Mouse (Mus musculus): ENCODE results near the gene Wwox. TPM values are rescaled to one million over a fixed set of nuclear protein-coding genes. Genes with fewer than 3 reads are reported as not detected.

Wwox gene
- polyA plus RNA-seq, 1 experiment from 2014 or later, result 14.0 TPM

GRCm38 (mm10) chr8:115199204-115199603 lies 759.7 kb downstream of the Wwox start:
- H3K4me2 ChIP-seq (replicated peaks), result 0 out of 2 replicates have a peak overlapping the region, but pooled peaks have one; percentile 2
- WGBS, result 9% methylated on average over 4 of the region's 4 CpGs

GRCm38 (mm10) chr8:115199616-115200150 lies 760.2 kb downstream of the Wwox start:
- no peak overlapping the region for H3K9ac ChIP-seq (replicated peaks)
- WGBS, result 17% methylated on average over 14 of the region's 14 CpGs

More at GRCm38 (mm10) chr8:115199204-115199603, 759.7 kb downstream of the Wwox start:
- H3K4me1 ChIP-seq, result peaks cover 19% of the 10 kb centered on the region
- no peak for ATAC-seq (ENCODE audit: low FRiP score, low read depth)
- no peak overlapping the region for H3K9ac ChIP-seq (replicated peaks)
- H3K36me3 ChIP-seq, result no peaks in the 10 kb centered on the region
- H3K9me3 ChIP-seq, result no peaks in the 10 kb centered on the region
- H3K27ac ChIP-seq (replicated peaks), result no peak overlapping the region
- peaks cover 28% of the 10 kb centered on the region for H3K27me3 ChIP-seq
- H3K4me3 ChIP-seq, result no peak overlapping the region

DNA sequence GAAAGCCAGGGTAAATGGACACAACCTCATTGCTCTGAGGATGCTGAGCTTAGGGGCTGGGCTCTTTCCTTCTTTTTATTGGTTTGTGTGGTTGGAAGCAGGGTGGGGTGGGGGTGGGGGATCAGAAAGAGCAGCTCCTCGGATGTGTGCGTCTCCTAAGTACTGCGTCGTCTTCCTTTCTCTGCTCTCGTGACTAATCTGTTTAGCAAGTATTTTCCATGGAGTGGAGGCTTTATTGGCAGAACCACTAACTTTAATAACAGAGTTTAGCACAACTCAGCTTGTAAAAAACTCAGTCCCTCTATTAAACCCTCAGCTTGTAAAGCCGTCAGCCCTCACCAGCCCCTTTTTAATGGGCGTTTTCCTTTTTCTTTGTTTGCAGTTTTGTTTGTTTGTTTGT lies 762.3 kb downstream of the Wwox start:
- Histone ChIP-seq H3K27me3 (peaks cover 28% of the 10 kb centered on the region), H3K4me3 (no peak overlapping the region), H3K4me2 (replicated peaks) (no peak overlapping the region), H3K36me3 (no peaks in the 10 kb centered on the region), H3K9ac (replicated peaks) (no peak overlapping the region), H3K4me1 (peaks cover 19% of the 10 kb centered on the region), H3K27ac (replicated peaks) (no peak overlapping the region), H3K9me3 (no peaks in the 10 kb centered on the region)
- WGBS, result 27% methylated on average over 7 of the region's 7 CpGs
- ATAC-seq (ENCODE audit: low FRiP score, low read depth), result 0 out of 2 replicates have a peak, but pooled peaks have one; percentile 9

More at GRCm38 (mm10) chr8:115199616-115200150, 760.2 kb downstream of the Wwox start:
- Histone ChIP-seq H3K9me3 (no peaks in the 10 kb centered on the region), H3K4me3 (no peak overlapping the region), H3K4me1 (peaks cover 19% of the 10 kb centered on the region), H3K36me3 (no peaks in the 10 kb centered on the region), H3K27me3 (peaks cover 28% of the 10 kb centered on the region), H3K27ac (replicated peaks) (no peak overlapping the region), H3K4me2 (replicated peaks) (0 out of 2 replicates have a peak overlapping the region, but pooled peaks have one; percentile 2)
- no peak for ATAC-seq (ENCODE audit: low FRiP score, low read depth)

- ATAC-seq (ENCODE audit: low FRiP score, low read depth), result no peak
- Histone ChIP-seq H3K9me3 (no peaks in the 10 kb centered on the region), H3K27me3 (peaks cover 4% of the 10 kb centered on the region; the same call in 1 of the 2 replicates), H3K4me1 (peaks cover 8% of the 10 kb centered on the region), H3K36me3 (no peaks in the 10 kb centered on the region), H3K27ac (replicated peaks) (no peak overlapping the region), H3K4me3 (no peak overlapping the region), H3K9ac (replicated peaks) (no peak overlapping the region), H3K4me2 (replicated peaks) (no peak overlapping the region)
- WGBS, result 89% methylated on average over 11 of the region's 11 CpGs
Observed at GRCm38 (mm10) chr8:115207480-115207879, 768.0 kb downstream of the Wwox start.

GRCm38 (mm10) chr8:115208415-115209192 lies 769.1 kb downstream of the Wwox start:
- no peaks in the 10 kb centered on the region for H3K36me3 ChIP-seq
- WGBS, result 42% methylated on average over 15 of the region's 15 CpGs

DNA sequence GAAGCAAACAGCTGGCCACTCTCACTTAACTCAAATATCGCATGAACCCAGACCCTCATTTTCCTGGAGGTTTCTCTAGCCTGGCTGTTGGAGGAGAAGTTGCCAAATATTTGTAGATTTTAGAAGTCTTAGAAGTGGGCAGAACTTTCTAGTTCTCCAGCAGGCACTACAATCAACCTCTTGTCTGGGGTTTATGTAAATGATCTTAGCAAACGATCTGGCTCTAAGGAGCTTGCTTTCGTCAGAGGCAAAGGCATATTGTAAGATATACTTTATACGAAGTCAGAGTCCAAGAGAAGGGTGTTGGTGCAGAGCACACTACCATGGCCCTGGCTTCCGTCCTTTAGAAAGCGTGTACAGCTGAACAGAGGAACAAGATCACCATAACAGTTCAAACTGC lies 770.6 kb downstream of the Wwox start:
- Histone ChIP-seq H3K4me2 (replicated peaks) (no peak overlapping the region), H3K4me1 (peaks cover 8% of the 10 kb centered on the region), H3K4me3 (no peak overlapping the region), H3K27ac (replicated peaks) (no peak overlapping the region), H3K36me3 (no peaks in the 10 kb centered on the region), H3K9me3 (no peaks in the 10 kb centered on the region), H3K27me3 (peaks cover 6% of the 10 kb centered on the region; the same call in 1 of the 2 replicates), H3K9ac (replicated peaks) (no peak overlapping the region)
- 76% methylated on average over 6 of the region's 6 CpGs for WGBS
- no peak for ATAC-seq (ENCODE audit: low FRiP score, low read depth)

More at GRCm38 (mm10) chr8:115208415-115209192, 769.1 kb downstream of the Wwox start:
- no peak overlapping the region for H3K27ac ChIP-seq (replicated peaks)
- H3K27me3 ChIP-seq, result peaks cover 6% of the 10 kb centered on the region; the same call in 1 of the 2 replicates
- no peak overlapping the region for H3K4me2 ChIP-seq (replicated peaks)
- no peaks in the 10 kb centered on the region for H3K9me3 ChIP-seq
- peaks cover 8% of the 10 kb centered on the region for H3K4me1 ChIP-seq
- no peak for ATAC-seq (ENCODE audit: low FRiP score, low read depth)
- H3K9ac ChIP-seq (replicated peaks), result no peak overlapping the region
- no peak overlapping the region for H3K4me3 ChIP-seq

DNA sequence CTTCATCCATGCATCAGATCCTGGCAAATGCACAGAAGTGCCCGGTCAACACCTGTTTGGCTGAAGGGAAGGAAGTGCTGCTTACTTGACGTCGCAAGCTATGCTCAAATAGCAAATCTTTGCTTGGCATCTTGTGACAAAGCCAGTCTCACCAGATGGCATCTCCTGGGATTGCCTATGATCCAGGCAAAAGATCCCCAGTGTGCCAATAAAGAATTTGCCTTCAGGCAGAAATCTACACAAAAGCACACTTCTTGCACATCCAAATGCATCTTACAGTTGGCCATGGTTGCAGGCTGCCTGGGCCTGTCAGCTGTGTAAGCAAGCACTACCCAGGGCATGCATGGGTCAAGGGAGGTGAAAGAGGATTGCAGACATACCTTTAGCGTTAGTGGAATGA lies 773.7 kb downstream of the Wwox start:
- H3K4me3 ChIP-seq, result no peak overlapping the region
- no peak overlapping the region for H3K9ac ChIP-seq (replicated peaks)
- no peaks in the 10 kb centered on the region for H3K9me3 ChIP-seq
- no peak overlapping the region for H3K27ac ChIP-seq (replicated peaks)
- peaks cover 6% of the 10 kb centered on the region for H3K4me1 ChIP-seq
- peaks cover 6% of the 10 kb centered on the region; the same call in 1 of the 2 replicates for H3K27me3 ChIP-seq
- H3K36me3 ChIP-seq, result no peaks in the 10 kb centered on the region
- no peak overlapping the region for H3K4me2 ChIP-seq (replicated peaks)
- ATAC-seq (ENCODE audit: low FRiP score, low read depth), result no peak
- WGBS, result 91% methylated on average over 4 of the region's 4 CpGs

DNA sequence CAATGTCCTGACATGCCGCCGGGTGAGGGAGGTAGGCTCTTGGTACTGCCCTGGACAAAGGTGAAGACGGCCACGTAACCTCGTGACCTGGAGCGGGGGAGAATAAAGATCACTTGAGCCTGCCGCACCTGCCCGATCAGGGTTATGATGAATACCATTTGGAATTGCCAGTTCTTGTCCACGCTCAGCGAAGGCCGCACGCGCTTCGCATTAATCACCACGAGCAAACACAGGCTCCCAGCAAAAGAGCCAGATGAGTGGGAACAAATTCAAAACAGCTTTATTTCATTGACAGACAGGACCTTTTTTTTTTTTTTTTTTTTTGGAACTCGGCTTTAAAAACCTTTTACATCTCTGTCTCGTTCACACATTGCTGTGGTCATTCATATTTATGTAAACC lies 775.4 kb downstream of the Wwox start:
- ATAC-seq (ENCODE audit: low FRiP score, low read depth), result no peak
- Histone ChIP-seq H3K27me3 (0 out of 2 replicates have a peak, but pooled peaks cover 3% of the 10 kb centered on the region), H3K9me3 (no peaks in the 10 kb centered on the region), H3K9ac (replicated peaks) (no peak overlapping the region), H3K36me3 (no peaks in the 10 kb centered on the region), H3K4me3 (no peak overlapping the region), H3K4me2 (replicated peaks) (no peak overlapping the region), H3K4me1 (no peaks in the 10 kb centered on the region), H3K27ac (replicated peaks) (no peak overlapping the region)
- WGBS, result 67% methylated on average over 17 of the region's 17 CpGs

GRCm38 (mm10) chr8:115216801-115217200 lies 777.3 kb downstream of the Wwox start:
- Histone ChIP-seq H3K27me3 (0 out of 2 replicates have a peak, but pooled peaks cover 3% of the 10 kb centered on the region), H3K36me3 (no peaks in the 10 kb centered on the region), H3K27ac (replicated peaks) (no peak overlapping the region), H3K4me2 (replicated peaks) (no peak overlapping the region), H3K9ac (replicated peaks) (no peak overlapping the region), H3K9me3 (no peaks in the 10 kb centered on the region), H3K4me3 (no peak overlapping the region), H3K4me1 (no peaks in the 10 kb centered on the region)
- WGBS, result 87% methylated on average over 3 of the region's 3 CpGs
- ATAC-seq (ENCODE audit: low FRiP score, low read depth), result no peak

- H3K4me3 ChIP-seq, result no peak overlapping the region
- WGBS, result 64% methylated on average over 13 of the region's 13 CpGs
- H3K36me3 ChIP-seq, result no peaks in the 10 kb centered on the region
- no peak overlapping the region for H3K27ac ChIP-seq (replicated peaks)
- H3K27me3 ChIP-seq, result no peaks in the 10 kb centered on the region
- no peaks in the 10 kb centered on the region for H3K4me1 ChIP-seq
- no peak for ATAC-seq (ENCODE audit: low FRiP score, low read depth)
- no peak overlapping the region for H3K9ac ChIP-seq (replicated peaks)
- no peak overlapping the region for H3K4me2 ChIP-seq (replicated peaks)
- H3K9me3 ChIP-seq, result no peaks in the 10 kb centered on the region
Observed at GRCm38 (mm10) chr8:115222545-115222944, 783.1 kb downstream of the Wwox start.

DNA sequence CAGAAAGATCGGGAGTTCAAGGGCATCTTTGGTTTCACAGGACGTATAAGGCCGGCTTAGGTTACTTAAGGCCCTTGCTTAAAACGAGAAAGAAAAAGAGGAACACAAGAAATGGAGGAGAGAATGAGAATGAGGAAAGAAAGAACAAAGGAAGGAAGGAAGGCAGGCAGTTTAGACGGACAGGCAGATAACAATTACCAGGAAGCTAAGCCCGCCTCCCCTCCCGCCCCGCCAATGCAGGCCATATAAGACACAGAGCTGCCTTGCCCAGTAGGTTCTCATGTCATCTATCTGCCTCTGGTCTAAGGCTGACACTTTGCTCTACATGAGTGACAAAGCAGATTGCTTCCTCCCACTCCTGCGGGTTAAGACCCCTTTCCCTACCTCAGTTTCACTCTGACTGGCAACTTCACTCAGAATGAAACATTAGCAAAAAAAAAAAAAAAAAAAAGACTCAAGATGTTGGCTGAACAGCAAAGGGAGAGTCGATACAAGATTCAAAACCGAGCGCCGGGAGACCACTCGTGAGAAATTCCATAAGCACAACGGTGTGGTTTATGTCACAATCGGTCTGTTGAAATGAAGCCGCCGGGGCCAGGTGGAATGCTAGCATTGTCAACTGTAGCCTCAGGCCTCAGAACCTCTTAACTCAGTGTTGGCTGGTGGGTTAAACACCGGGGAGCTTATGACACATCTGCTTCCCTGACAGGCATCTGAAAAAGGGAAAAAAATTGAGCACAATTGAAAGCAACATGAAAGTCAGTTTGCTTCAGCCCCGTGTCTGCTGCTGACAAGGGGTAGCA lies 787.5 kb downstream of the Wwox start:
- H3K9ac ChIP-seq (replicated peaks), result no peak overlapping the region
- no peak overlapping the region for H3K27ac ChIP-seq (replicated peaks)
- WGBS, result 81% methylated on average over 20 of the region's 20 CpGs
- ATAC-seq (ENCODE audit: low FRiP score, low read depth), result no peak
- H3K36me3 ChIP-seq, result no peaks in the 10 kb centered on the region
- no peaks in the 10 kb centered on the region for H3K27me3 ChIP-seq
- no peaks in the 10 kb centered on the region for H3K9me3 ChIP-seq
- no peak overlapping the region for H3K4me3 ChIP-seq
- H3K4me1 ChIP-seq, result no peaks in the 10 kb centered on the region
- H3K4me2 ChIP-seq (replicated peaks), result no peak overlapping the region

DNA sequence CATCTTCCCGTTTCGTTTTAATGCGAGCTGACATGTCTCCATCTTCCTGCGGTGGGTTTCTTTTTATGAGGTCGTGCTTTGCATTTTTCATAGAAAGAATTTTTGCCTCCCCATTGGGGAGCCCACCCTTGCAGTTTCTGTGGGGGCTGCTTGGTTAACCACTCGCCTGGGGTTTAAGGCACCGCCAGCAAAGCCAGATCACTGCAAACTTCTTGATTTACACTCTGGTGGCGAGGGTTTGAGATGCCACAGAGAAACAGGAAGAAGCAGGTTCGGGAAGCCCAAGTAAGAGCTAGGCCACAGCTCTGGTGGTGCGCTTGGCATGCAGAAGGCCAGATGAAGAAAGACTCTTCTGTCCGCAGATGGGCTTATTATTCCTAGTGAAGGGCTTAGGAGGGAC lies 789.4 kb downstream of the Wwox start:
- no peaks in the 10 kb centered on the region for H3K27me3 ChIP-seq
- ATAC-seq (ENCODE audit: low FRiP score, low read depth), result no peak
- H3K4me2 ChIP-seq (replicated peaks), result no peak overlapping the region
- no peak overlapping the region for H3K4me3 ChIP-seq
- no peaks in the 10 kb centered on the region for H3K36me3 ChIP-seq
- 75% methylated on average over 11 of the region's 11 CpGs for WGBS
- no peak overlapping the region for H3K27ac ChIP-seq (replicated peaks)
- no peaks in the 10 kb centered on the region for H3K4me1 ChIP-seq
- H3K9me3 ChIP-seq, result no peaks in the 10 kb centered on the region
- H3K9ac ChIP-seq (replicated peaks), result no peak overlapping the region
